Mouse (Mus musculus): Measurements from ENCODE around the gene Opn1sw.

DNA sequence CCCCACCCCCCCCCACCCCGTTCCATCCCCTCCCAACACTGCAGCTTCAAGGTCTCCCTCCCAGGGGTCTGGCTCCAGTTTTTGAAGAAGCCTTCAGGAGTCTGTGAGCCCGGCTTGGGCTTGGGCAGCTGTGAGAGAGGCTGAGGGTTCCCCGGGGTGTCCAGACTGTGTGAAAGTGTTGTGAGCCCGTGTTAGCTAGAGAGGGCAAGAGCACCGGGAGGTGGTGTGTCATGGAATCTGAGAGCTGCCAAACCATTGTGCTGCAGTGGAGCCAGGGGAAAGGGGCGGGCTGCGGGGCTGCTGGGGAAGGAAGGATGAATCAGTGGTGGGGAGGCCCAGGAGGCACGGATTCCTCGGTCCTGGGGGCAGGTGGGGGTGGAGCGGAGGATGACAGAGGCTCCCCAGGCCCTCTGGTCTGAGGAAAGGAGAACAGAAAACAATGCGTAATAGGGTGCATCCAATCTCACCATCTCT is 48.2 kb upstream of the Opn1sw start:
- no peak for TF ChIP-seq TCF12 (IDR thresholded peaks at IDR 0.05; ENCODE audit: insufficient read depth, poor library complexity, severe bottlenecking)
- TF ChIP-seq MYOD1 (IDR thresholded peaks at IDR 0.05; ENCODE audit: control insufficient read depth in 1 of 3, insufficient read length in 2 of 3, low read depth in 2 of 3) = no peak
- TF ChIP-seq POLR2A (IDR thresholded peaks at IDR 0.05; ENCODE audit: insufficient read length, low read depth) = peak; percentile 41
- TF ChIP-seq USF1 (IDR thresholded peaks at IDR 0.05; ENCODE audit: low read depth) = no peak
- no peak for TF ChIP-seq E2F4 (IDR thresholded peaks at IDR 0.05; ENCODE audit: insufficient read depth)
- no peak for TF ChIP-seq SRF (IDR thresholded peaks at IDR 0.05; ENCODE audit: control insufficient read depth, insufficient read length, low read depth)
- TF ChIP-seq POLR2AphosphoS2 (IDR thresholded peaks at IDR 0.05; ENCODE audit: insufficient read length, low read depth) = peak; percentile 70
- no peak for TF ChIP-seq MAX (IDR thresholded peaks at IDR 0.05; ENCODE audit: low read depth)
- TF ChIP-seq MYOG (IDR thresholded peaks at IDR 0.05; ENCODE audit: control insufficient read depth in 1 of 3, insufficient read depth in 1 of 3, insufficient read length in 2 of 3, low read depth in 2 of 3) = no peak
- TF ChIP-seq TCF3 (IDR thresholded peaks at IDR 0.05; ENCODE audit: insufficient read length, low read depth) = no peak
- no peak for TF ChIP-seq CEBPB (IDR thresholded peaks at IDR 0.05; ENCODE audit: insufficient read depth, poor library complexity, severe bottlenecking)
- TF ChIP-seq REST (IDR thresholded peaks at IDR 0.05; ENCODE audit: insufficient read depth, insufficient read length) = no peak

Measured in myocyte (in vitro differentiated cells).